ENCODE assay signal across 13 mouse cellular contexts in genomic region chr5:117159326-117159725, GRCm38 (mm10). TPM values are rescaled to one million over a fixed set of nuclear protein-coding genes. Genes with fewer than 3 reads are reported as not detected.
DNase-seq lines count a peak whose midpoint lies in the region; ATAC-seq and TF ChIP-seq lines count a peak whose summit lies in the region.
"Had no signal": no experiment of that assay in that cellular context is flagged by ENCODE, and none has a peak within 500 bp of the region (broad histone marks: within the 10 kb centered on the region; RNA-seq: fewer than 3 reads in every experiment).

No protein-coding gene starts in this region.

- H3K27ac ChIP-seq in heart, adult 2 months = peak overlapping the region; percentile 28
- peak overlapping the region; percentile 72; the same call in 1 of the 2 replicates for H3K27ac ChIP-seq in limb, embryonic 10.5 days
- 0 out of 2 replicates have a peak overlapping the region, but pooled peaks have one; percentile 16 for H3K27ac ChIP-seq in stomach, embryonic 15.5 days
- H3K27ac ChIP-seq: embryonic facial prominence, embryonic 15.5 days had no signal

- H3K4me1 ChIP-seq in heart, adult 2 months (ENCODE audit: control insufficient read depth, insufficient read depth, low read length) = peaks cover 3% of the 10 kb centered on the region
- peaks cover 23% of the 10 kb centered on the region for H3K4me1 ChIP-seq in limb, embryonic 10.5 days
- peaks cover 12% of the 10 kb centered on the region; the same call in 1 of the 2 replicates for H3K4me1 ChIP-seq in stomach, embryonic 15.5 days
- H3K4me1 ChIP-seq: embryonic facial prominence, embryonic 15.5 days had no signal

- no peaks in the 10 kb centered on the region for H3K79me2 ChIP-seq in heart, adult 2 months (replicated peaks; ENCODE audit: control insufficient read depth, insufficient read depth, low read length)

- H3K4me2 ChIP-seq in stomach, embryonic 15.5 days = no peak overlapping the region
- H3K4me2 ChIP-seq: embryonic facial prominence, embryonic 15.5 days; limb, embryonic 12.5 days had no signal

- ATAC-seq in stomach, embryonic 15.5 days (ENCODE audit: insufficient read depth, low FRiP score, low read depth) = no peak

- H3K36me3 ChIP-seq in heart, adult 2 months (ENCODE audit: control insufficient read depth, insufficient read depth, low read length) = no peaks in the 10 kb centered on the region
- H3K36me3 ChIP-seq in limb, embryonic 10.5 days = no peaks in the 10 kb centered on the region
- no peaks in the 10 kb centered on the region; the same call in 1 of the 2 replicates for H3K36me3 ChIP-seq in stomach, embryonic 15.5 days
- H3K36me3 ChIP-seq: embryonic facial prominence, embryonic 15.5 days; limb, embryonic 12.5 days had no signal

- no peaks in the 10 kb centered on the region for H3K9me3 ChIP-seq in limb, embryonic 10.5 days (replicated peaks)
- H3K9me3 ChIP-seq in stomach, embryonic 15.5 days = no peaks in the 10 kb centered on the region
- H3K9me3 ChIP-seq: embryonic facial prominence, embryonic 15.5 days; heart, embryonic 10.5 days; limb, embryonic 12.5 days had no signal

- no peak for TF ChIP-seq EP300 in heart, adult 2 months (IDR thresholded peaks at IDR 0.05; ENCODE audit: insufficient read depth, low read depth, low read length)

- TF ChIP-seq CTCF in heart, adult 2 months (IDR thresholded peaks at IDR 0.05) = no peak

- no peaks in the 10 kb centered on the region for H3K27me3 ChIP-seq in heart, adult 2 months (ENCODE audit: control insufficient read depth, insufficient read depth, low read length)
- no peaks in the 10 kb centered on the region for H3K27me3 ChIP-seq in limb, embryonic 10.5 days (ENCODE audit: low read depth, poor library complexity, severe bottlenecking)
- no peaks in the 10 kb centered on the region for H3K27me3 ChIP-seq in stomach, embryonic 15.5 days (replicated peaks)
- H3K27me3 ChIP-seq: embryonic facial prominence, embryonic 15.5 days; limb, embryonic 12.5 days had no signal

- no peak for DNase-seq in heart, adult 2 months
- DNase-seq in heart, adult 9 months (ENCODE audit: low spot score in 2 of 2) = no peak
- peak; percentile 23 to 30 for DNase-seq in spleen, adult 18-20 months
- DNase-seq in spleen, postnatal 4 days (ENCODE audit: low spot score in 2 of 2) = no peak
- DNase-seq in limb, embryonic 10.5 days (ENCODE audit: low spot score) = no peak
- DNase-seq in right cerebral cortex, adult 2 months (ENCODE audit: low spot score in 2 of 2) = no peak
- no peak for DNase-seq in frontal cortex, postnatal 10 days (ENCODE audit: low spot score in 2 of 2)
- DNase-seq: adrenal gland, postnatal 36 days; cerebellum, postnatal 10 days had no signal

- intact Hi-C loops in heart, adult 2 months (cut with DNase I) = loop anchor here (5.0 kb wide), 1 partner anchor 37 kb away; the partner anchor contains the start of gene Taok3

- 66% methylated on average over 8 of the region's 8 CpGs for WGBS in heart, adult 2 months
- 59% methylated on average over 8 of the region's 8 CpGs for WGBS in limb, embryonic 10.5 days
- WGBS in stomach, embryonic 15.5 days = 56% methylated on average over 8 of the region's 8 CpGs

- H3K9ac ChIP-seq in heart, adult 2 months (ENCODE audit: low read depth, low read length) = no peak overlapping the region
- H3K9ac ChIP-seq in stomach, embryonic 15.5 days = no peak overlapping the region
- H3K9ac ChIP-seq: embryonic facial prominence, embryonic 15.5 days; limb, embryonic 12.5 days had no signal

- TF ChIP-seq POLR2A in heart, adult 2 months (IDR thresholded peaks at IDR 0.05; ENCODE audit: insufficient read depth, low read depth, low read length) = no peak

- H3K4me3 ChIP-seq in heart, adult 2 months = no peak overlapping the region
- no peak overlapping the region for H3K4me3 ChIP-seq in limb, embryonic 10.5 days
- H3K4me3 ChIP-seq in stomach, embryonic 15.5 days (replicated peaks) = no peak overlapping the region
- H3K4me3 ChIP-seq: embryonic facial prominence, embryonic 15.5 days; heart, embryonic 10.5 days; limb, embryonic 12.5 days had no signal

RNA-seq across cellular contexts. Expression of gene Taok3, which starts 39.4 kb away (rescaled TPM):
- total RNA-seq in heart, adult 2 months (2021) = 1 to 10 TPM; 6.2 to 7.8 TPM
- 3.1 and 4.7 TPM in 2 replicates for polyA plus RNA-seq in heart, adult 2 months (2012; rRNA removed)
- polyA plus RNA-seq in limb, embryonic 10.5 days (2016; fragmentation: Nextera tagmentation; extraction: Ambion mirVana) = 5.5 and 6.2 TPM in 2 replicates
- 32.1 and 36.9 TPM in 2 replicates for polyA plus RNA-seq in stomach, embryonic 15.5 days (2015; fragmentation: Nextera tagmentation; extraction: Ambion mirVana)

RNA-seq across cellular contexts. Expression of gene Suds3, which starts 43.4 kb away (rescaled TPM):
- total RNA-seq in heart, adult 2 months (2021) = 100 to 1,000 TPM in 1 of 2 experiments, 10 to 100 TPM in 1; 76.8 to 112 TPM
- 44.7 and 55.9 TPM in 2 replicates for polyA plus RNA-seq in heart, adult 2 months (2012; rRNA removed)
- 76.9 and 80.9 TPM in 2 replicates for polyA plus RNA-seq in limb, embryonic 10.5 days (2016; fragmentation: Nextera tagmentation; extraction: Ambion mirVana)
- 74.5 and 79.0 TPM in 2 replicates for polyA plus RNA-seq in stomach, embryonic 15.5 days (2015; fragmentation: Nextera tagmentation; extraction: Ambion mirVana)

Comparison
In these comparisons a context has a peak if more than half of its experiments do, and no peak if none do; other contexts are left out.
1. DNase-seq: peak in spleen, adult 18-20 months (2 of 2); none in heart, adult 2 months (0 of 2), heart, adult 9 months (0 of 2), spleen, postnatal 4 days (0 of 2), limb, embryonic 10.5 days (single experiment), right cerebral cortex, adult 2 months (0 of 2) and frontal cortex, postnatal 10 days (0 of 2).
2. H3K27ac ChIP-seq: peak in every context shown above with its lines; median percentile 72 in limb, embryonic 10.5 days; 28 in heart, adult 2 months; 16 in stomach, embryonic 15.5 days.